Mouse (Mus musculus): Measurements from ENCODE around the gene Cdk14.

Cdk14 gene

GRCm38 (mm10) chr5:5180311-5180710 lies 239.8 kb downstream of the Cdk14 start:
- no peak for DNase-seq

GRCm38 (mm10) chr5:5176052-5176451 lies 244.1 kb downstream of the Cdk14 start:
- DNase-seq = no peak

- DNase-seq = no peak
These were observed 244.5 kb downstream of the Cdk14 start for GRCm38 (mm10) chr5:5175611-5176010.

GRCm38 (mm10) chr5:5175090-5175489 lies 245.0 kb downstream of the Cdk14 start:
- no peak for DNase-seq

- DNase-seq = no peak
These were observed 254.0 kb downstream of the Cdk14 start for GRCm38 (mm10) chr5:5166086-5166485.

- DNase-seq = no peak
These were observed 255.8 kb downstream of the Cdk14 start for GRCm38 (mm10) chr5:5164326-5164725.

- no peak for DNase-seq
These were observed 256.3 kb downstream of the Cdk14 start for GRCm38 (mm10) chr5:5163823-5164222.

- no peak for DNase-seq
These were observed 260.6 kb downstream of the Cdk14 start for GRCm38 (mm10) chr5:5159521-5159920.

- DNase-seq = no peak
These were observed 280.3 kb downstream of the Cdk14 start for GRCm38 (mm10) chr5:5139855-5140254.

- DNase-seq = no peak
These were observed 285.1 kb downstream of the Cdk14 start for GRCm38 (mm10) chr5:5134905-5135511.

- no peak for DNase-seq
These were observed 285.8 kb downstream of the Cdk14 start for GRCm38 (mm10) chr5:5134143-5134904.

GRCm38 (mm10) chr5:5128852-5129251 lies 291.3 kb downstream of the Cdk14 start:
- DNase-seq = no peak

- no peak for DNase-seq
These were observed 295.5 kb downstream of the Cdk14 start for GRCm38 (mm10) chr5:5124645-5125044.

GRCm38 (mm10) chr5:5116775-5117522 lies 303.2 kb downstream of the Cdk14 start:
- no peak for DNase-seq

- no peak for DNase-seq
These were observed 304.6 kb downstream of the Cdk14 start for GRCm38 (mm10) chr5:5115546-5115945.

GRCm38 (mm10) chr5:5109621-5110020 lies 310.5 kb downstream of the Cdk14 start:
- no peak for DNase-seq

GRCm38 (mm10) chr5:5109017-5109416 lies 311.1 kb downstream of the Cdk14 start:
- DNase-seq = no peak

GRCm38 (mm10) chr5:5096248-5096915 lies 323.7 kb downstream of the Cdk14 start:
- DNase-seq = no peak

- no peak for DNase-seq
These were observed 327.4 kb downstream of the Cdk14 start for GRCm38 (mm10) chr5:5092736-5093135.

GRCm38 (mm10) chr5:5071526-5071925 lies 348.6 kb downstream of the Cdk14 start:
- DNase-seq = no peak

- no peak for DNase-seq
These were observed 355.4 kb downstream of the Cdk14 start for GRCm38 (mm10) chr5:5064686-5065085.

GRCm38 (mm10) chr5:5056102-5056883 lies 363.8 kb downstream of the Cdk14 start:
- no peak for DNase-seq

Measured in thymus, adult 18-20 months (tissue).